In the genomic region with DNA sequence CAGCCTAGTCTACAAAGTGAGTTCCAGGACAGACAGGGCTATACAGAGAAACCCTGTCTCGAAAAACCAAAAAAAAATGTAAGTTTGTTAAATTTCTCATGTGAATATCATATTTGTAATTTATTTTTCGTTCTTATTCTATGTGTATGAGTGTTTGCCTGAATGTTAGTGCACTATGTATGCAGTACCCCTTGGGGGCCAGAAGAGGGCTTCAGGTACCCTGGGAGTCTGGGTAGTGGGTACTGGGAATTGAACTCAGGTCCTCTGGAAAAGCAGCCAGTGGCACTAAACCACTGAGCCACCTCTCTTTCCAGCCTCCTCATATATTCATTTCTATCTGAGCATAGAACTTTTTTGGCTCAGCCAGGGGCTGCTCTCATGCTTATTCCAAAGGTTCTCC, we compare ENCODE assay signal across 29 mouse cellular contexts. TPM values are rescaled to one million over a fixed set of nuclear protein-coding genes. Genes with fewer than 3 reads are reported as not detected.
DNase-seq lines count a peak whose midpoint lies in the region; ATAC-seq and TF ChIP-seq lines count a peak whose summit lies in the region.
"Had no signal": no experiment of that assay in that cellular context is flagged by ENCODE, and none has a peak within 500 bp of the region (broad histone marks: within the 10 kb centered on the region; RNA-seq: fewer than 3 reads in every experiment).

No protein-coding gene starts in this region.

- no peaks in the 10 kb centered on the region for H3K36me3 ChIP-seq in hindbrain, postnatal 0 days (ENCODE audit: insufficient read depth, low read length)
- H3K36me3 ChIP-seq in hindbrain, embryonic 14.5 days (replicated peaks; ENCODE audit: control insufficient read depth, insufficient read depth): no peaks in the 10 kb centered on the region
- H3K36me3 ChIP-seq in liver, postnatal 0 days (replicated peaks; ENCODE audit: insufficient read depth, low read length): no peaks in the 10 kb centered on the region
- no peaks in the 10 kb centered on the region for H3K36me3 ChIP-seq in G1E (replicated peaks)
- H3K36me3 ChIP-seq in stomach, postnatal 0 days (ENCODE audit: control insufficient read depth, insufficient read depth, low read length): no peaks in the 10 kb centered on the region
- H3K36me3 ChIP-seq: embryonic facial prominence, embryonic 15.5 days; limb, embryonic 13.5 days; midbrain, embryonic 15.5 days had no signal

- peak; percentile 34; the same call in 1 of the 2 replicates for TF ChIP-seq CTCF in hindbrain, postnatal 0 days (IDR thresholded peaks at IDR 0.05; ENCODE audit: low read depth)
- 0 out of 2 replicates have a peak, but pooled peaks have one; percentile 18 for TF ChIP-seq CTCF in liver, postnatal 0 days (IDR thresholded peaks at IDR 0.05; ENCODE audit: low read depth)
- TF ChIP-seq CTCF in G1E (IDR thresholded peaks at IDR 0.05; ENCODE audit: low read depth, low read length): no peak
- peak; percentile 44 for TF ChIP-seq CTCF in stomach, postnatal 0 days (IDR thresholded peaks at IDR 0.05; ENCODE audit: low read depth)

- no peaks in the 10 kb centered on the region for H3K4me1 ChIP-seq in hindbrain, postnatal 0 days (ENCODE audit: insufficient read depth, low read length)
- H3K4me1 ChIP-seq in hindbrain, embryonic 14.5 days (replicated peaks; ENCODE audit: control insufficient read depth, insufficient read depth, low read length): no peaks in the 10 kb centered on the region
- H3K4me1 ChIP-seq in liver, postnatal 0 days (ENCODE audit: insufficient read depth): no peaks in the 10 kb centered on the region
- H3K4me1 ChIP-seq in G1E (ENCODE audit: insufficient read depth, low read depth, low read length): no peaks in the 10 kb centered on the region
- H3K4me1 ChIP-seq in stomach, postnatal 0 days (replicated peaks; ENCODE audit: control insufficient read depth, insufficient read depth): no peaks in the 10 kb centered on the region
- H3K4me1 ChIP-seq: embryonic facial prominence, embryonic 15.5 days; limb, embryonic 13.5 days; megakaryocyte, embryonic 14.5 days; midbrain, embryonic 15.5 days had no signal

- no peaks in the 10 kb centered on the region for H3K27me3 ChIP-seq in hindbrain, postnatal 0 days (ENCODE audit: insufficient read depth, low read length)
- H3K27me3 ChIP-seq in hindbrain, embryonic 14.5 days (ENCODE audit: control insufficient read depth, insufficient read depth, low read length): peaks cover 5% of the 10 kb centered on the region
- H3K27me3 ChIP-seq in liver, postnatal 0 days (ENCODE audit: insufficient read depth, low read length): no peaks in the 10 kb centered on the region
- no peaks in the 10 kb centered on the region for H3K27me3 ChIP-seq in G1E (ENCODE audit: insufficient read depth, low read length)
- no peaks in the 10 kb centered on the region for H3K27me3 ChIP-seq in stomach, postnatal 0 days (ENCODE audit: control insufficient read depth, insufficient read depth, low read length)
- H3K27me3 ChIP-seq: megakaryocyte, embryonic 14.5 days; midbrain, embryonic 15.5 days had no signal

- ATAC-seq in hindbrain, postnatal 0 days: no peak
- ATAC-seq in hindbrain, embryonic 14.5 days (ENCODE audit: low FRiP score): no peak
- no peak for ATAC-seq in liver, postnatal 0 days
- peak; percentile 34; the same call in 1 of the 2 replicates for ATAC-seq in G1E (ENCODE audit: extremely low read depth, insufficient number of reproducible peaks, low FRiP score, poor library complexity, severe bottlenecking)
- no peak for ATAC-seq in stomach, postnatal 0 days (ENCODE audit: low FRiP score, low TSS enrichment)
- ATAC-seq: hindbrain, embryonic 16.5 days; midbrain, embryonic 15.5 days had no signal

- no peak overlapping the region for H3K4me2 ChIP-seq in hindbrain, postnatal 0 days (ENCODE audit: low read depth, low read length)
- no peak overlapping the region for H3K4me2 ChIP-seq in hindbrain, embryonic 14.5 days (replicated peaks)
- no peak overlapping the region for H3K4me2 ChIP-seq in liver, postnatal 0 days (ENCODE audit: low read depth, low read length)
- no peak overlapping the region for H3K4me2 ChIP-seq in stomach, postnatal 0 days (replicated peaks; ENCODE audit: low read depth)
- H3K4me2 ChIP-seq: embryonic facial prominence, embryonic 15.5 days; limb, embryonic 13.5 days; midbrain, embryonic 15.5 days had no signal

- 83% methylated on average over 2 of the region's 2 CpGs for WGBS in hindbrain, postnatal 0 days
- 83% methylated on average over 2 of the region's 2 CpGs for WGBS in hindbrain, embryonic 14.5 days
- 59% methylated on average over 2 of the region's 2 CpGs for WGBS in liver, postnatal 0 days (ENCODE audit: insufficient replicate concordance)
- 67% methylated on average over 2 of the region's 2 CpGs for WGBS in stomach, postnatal 0 days

- no peaks in the 10 kb centered on the region for H3K9me3 ChIP-seq in hindbrain, postnatal 0 days (ENCODE audit: low read length)
- H3K9me3 ChIP-seq in hindbrain, embryonic 14.5 days (ENCODE audit: control insufficient read depth, low read length): no peaks in the 10 kb centered on the region
- no peaks in the 10 kb centered on the region for H3K9me3 ChIP-seq in liver, postnatal 0 days (ENCODE audit: low read length)
- H3K9me3 ChIP-seq in G1E (replicated peaks): no peaks in the 10 kb centered on the region
- no peaks in the 10 kb centered on the region for H3K9me3 ChIP-seq in stomach, postnatal 0 days (ENCODE audit: control insufficient read depth, low read length)
- H3K9me3 ChIP-seq: embryonic facial prominence, embryonic 15.5 days; limb, embryonic 13.5 days; megakaryocyte, embryonic 14.5 days; midbrain, embryonic 15.5 days had no signal

- TF ChIP-seq EP300 in liver, postnatal 0 days (IDR thresholded peaks at IDR 0.05; ENCODE audit: low read depth): no peak
- TF ChIP-seq EP300 in stomach, postnatal 0 days (optimal IDR thresholded peaks at IDR 0.05): no peak

- DNase-seq in hindbrain, postnatal 0 days (ENCODE audit: low spot score): no peak
- no peak for DNase-seq in hindbrain, embryonic 14.5 days (ENCODE audit: low spot score)
- DNase-seq in liver, postnatal 0 days: no peak
- DNase-seq in liver (no peak), G1E (ENCODE audit: low spot score) (no peak)
- DNase-seq in stomach, postnatal 0 days (ENCODE audit: low spot score): no peak
- no peak for DNase-seq in adrenal gland, postnatal 36 days
- DNase-seq: adrenal gland, adult 2 months; cerebellum, postnatal 10 days; embryo, embryonic 11 days; heart, postnatal 36 days; kidney, adult 9 months; kidney, postnatal 36 days; layer of hippocampus, adult 9-11 months; right cerebral cortex, postnatal 4 days had no signal

- no peak overlapping the region for H3K4me3 ChIP-seq in hindbrain, postnatal 0 days (ENCODE audit: low read length)
- H3K4me3 ChIP-seq in hindbrain, embryonic 14.5 days (replicated peaks; ENCODE audit: low read length): no peak overlapping the region
- no peak overlapping the region for H3K4me3 ChIP-seq in liver, postnatal 0 days (ENCODE audit: low read depth, low read length)
- H3K4me3 ChIP-seq in G1E (ENCODE audit: low read depth, low read length): no peak overlapping the region
- H3K4me3 ChIP-seq in stomach, postnatal 0 days (ENCODE audit: low read depth, low read length): no peak overlapping the region
- H3K4me3 ChIP-seq: embryonic facial prominence, embryonic 15.5 days; limb, embryonic 13.5 days; megakaryocyte, embryonic 14.5 days; midbrain, embryonic 15.5 days had no signal

- no peak overlapping the region for H3K9ac ChIP-seq in hindbrain, postnatal 0 days (replicated peaks; ENCODE audit: low read length)
- H3K9ac ChIP-seq in hindbrain, embryonic 14.5 days: no peak overlapping the region
- H3K9ac ChIP-seq in liver, postnatal 0 days (replicated peaks): no peak overlapping the region
- no peak overlapping the region for H3K9ac ChIP-seq in stomach, postnatal 0 days (ENCODE audit: low read length)
- H3K9ac ChIP-seq: embryonic facial prominence, embryonic 15.5 days; limb, embryonic 13.5 days; midbrain, embryonic 15.5 days had no signal

- H3K27ac ChIP-seq in hindbrain, postnatal 0 days: no peak overlapping the region
- no peak overlapping the region for H3K27ac ChIP-seq in hindbrain, embryonic 14.5 days
- H3K27ac ChIP-seq in liver, postnatal 0 days (ENCODE audit: low read depth): no peak overlapping the region
- H3K27ac ChIP-seq in stomach, postnatal 0 days (replicated peaks): no peak overlapping the region
- H3K27ac ChIP-seq: embryonic facial prominence, embryonic 15.5 days; limb, embryonic 13.5 days; midbrain, embryonic 15.5 days had no signal

RNA-seq across cellular contexts. Expression of a gene that starts 7.6 kb away (rescaled TPM):
- total RNA-seq in hindbrain, postnatal 0 days (2014; rRNA removed): not detected in 2 replicates
- not detected in 2 replicates for polyA plus RNA-seq in hindbrain, postnatal 0 days (2015; fragmentation: Nextera tagmentation; extraction: Ambion mirVana)
- not detected in 2 replicates for polyA plus RNA-seq in hindbrain, embryonic 14.5 days (2014; fragmentation: Nextera tagmentation; extraction: Ambion mirVana)
- not detected in 2 replicates for polyA plus RNA-seq in liver, postnatal 0 days (2015; fragmentation: Nextera tagmentation; extraction: Ambion mirVana)
- total RNA-seq in G1E (2014; fragmentation: Nextera tagmentation) (not detected in 2 replicates), G1E (2017) (not detected in 2 replicates)
- polyA plus RNA-seq in G1E (2012): not detected in 2 replicates
- not detected in 2 replicates for polyA plus RNA-seq in stomach, postnatal 0 days (2015; fragmentation: Nextera tagmentation; extraction: Ambion mirVana)
- not detected for total RNA-seq in adrenal gland, postnatal 36 days (2021)
- total RNA-seq: adrenal gland, adult 2 months; gastrocnemius, adult 8-10 months; granulocyte monocyte progenitor cell, adult 5-6 weeks; heart, postnatal 36 days had no signal
- polyA plus RNA-seq: adrenal gland, adult 2 months; C2C12; embryonic facial prominence, embryonic 15.5 days; heart, embryonic 14.5 days; hindbrain, embryonic 16.5 days; limb, embryonic 13.5 days; liver, embryonic 16.5 days; midbrain, embryonic 15.5 days; neural tube, embryonic 11.5 days; stomach, embryonic 16.5 days; thymus, postnatal 0 days; urinary bladder, adult 2 months had no signal

RNA-seq across cellular contexts. Expression of a gene that starts 50.1 kb away (rescaled TPM):
- 0.10 TPM in 1 of 2 replicates, not detected in the other for total RNA-seq in hindbrain, postnatal 0 days (2014; rRNA removed)
- polyA plus RNA-seq in hindbrain, postnatal 0 days (2015; fragmentation: Nextera tagmentation; extraction: Ambion mirVana): 0.06 TPM in 1 of 2 replicates, not detected in the other
- not detected in 2 replicates for polyA plus RNA-seq in hindbrain, embryonic 14.5 days (2014; fragmentation: Nextera tagmentation; extraction: Ambion mirVana)
- polyA plus RNA-seq in liver, postnatal 0 days (2015; fragmentation: Nextera tagmentation; extraction: Ambion mirVana): not detected in 2 replicates
- total RNA-seq in G1E (2014; fragmentation: Nextera tagmentation) (not detected in 2 replicates), G1E (2017) (0.05 and 0.17 TPM in 2 replicates)
- not detected in 2 replicates for polyA plus RNA-seq in G1E (2012)
- not detected in 2 replicates for polyA plus RNA-seq in stomach, postnatal 0 days (2015; fragmentation: Nextera tagmentation; extraction: Ambion mirVana)
- not detected for total RNA-seq in adrenal gland, postnatal 36 days (2021)
- total RNA-seq: adrenal gland, adult 2 months; gastrocnemius, adult 8-10 months; granulocyte monocyte progenitor cell, adult 5-6 weeks; heart, postnatal 36 days had no signal
- polyA plus RNA-seq: adrenal gland, adult 2 months; C2C12; embryonic facial prominence, embryonic 15.5 days; heart, embryonic 14.5 days; hindbrain, embryonic 16.5 days; limb, embryonic 13.5 days; liver, embryonic 16.5 days; midbrain, embryonic 15.5 days; neural tube, embryonic 11.5 days; stomach, embryonic 16.5 days; urinary bladder, adult 2 months had no signal
